Mouse (Mus musculus) stomach, postnatal 0 days (tissue): ENCODE data around the gene Rsu1. TPM values are rescaled to one million over a fixed set of nuclear protein-coding genes. Genes with fewer than 3 reads are reported as not detected.

ENCODE experiments used
- ATAC-seq: fragments of 200-750 bp; cut with Nextera tagmentation; 2 replicates; pipeline ENCODE4 v1.8.0; 2017; ENCODE audit not compliant: low FRiP score, low TSS enrichment
- DNase-seq: peaks from one replicate; pipeline ENCODE4 v3.0.0-alpha.2; 2016; ENCODE audit warnings: low spot score
- H3K27ac ChIP-seq: fragments of 300-500 bp; sonication (generic); replicated peaks from 2 replicates; pipeline ENCODE4 v1.5.1; 2014; ENCODE audit warnings: mild to moderate bottlenecking, control low read depth
- H3K27me3 ChIP-seq: fragments of 300-500 bp; sonication (generic); 2 replicates; pipeline ENCODE4 v1.6.1; 2014; ENCODE audit warnings: low read length; ENCODE audit not compliant: control insufficient read depth, insufficient read depth
- H3K36me3 ChIP-seq: fragments of 300-500 bp; sonication (generic); 2 replicates; pipeline ENCODE4 v1.6.1; 2014; ENCODE audit warnings: low read length, mixed read lengths; ENCODE audit not compliant: control insufficient read depth, insufficient read depth
- H3K4me1 ChIP-seq: fragments of 300-500 bp; sonication (generic); replicated peaks from 2 replicates; pipeline ENCODE4 v1.6.1; 2014; ENCODE audit warnings: antibody characterized with exemption; ENCODE audit not compliant: control insufficient read depth, insufficient read depth
- H3K4me2 ChIP-seq: fragments of 300-500 bp; sonication (generic); replicated peaks from 2 replicates; pipeline ENCODE4 v1.6.1; 2014; ENCODE audit warnings: low read depth, mild to moderate bottlenecking, control low read depth, moderate library complexity
- H3K4me3 ChIP-seq: fragments of 300-500 bp; sonication (generic); 2 replicates; pipeline ENCODE4 v1.5.1; 2014; ENCODE audit warnings: low read depth, low read length, control low read depth
- H3K9ac ChIP-seq: fragments of 300-500 bp; sonication (generic); 2 replicates; pipeline ENCODE4 v1.6.1; 2014; ENCODE audit warnings: mild to moderate bottlenecking, low read length, control low read depth, mixed read lengths
- H3K9me3 ChIP-seq: fragments of 300-500 bp; sonication (generic); 2 replicates; pipeline ENCODE4 v1.6.1; 2016; ENCODE audit warnings: low read length; ENCODE audit not compliant: control insufficient read depth
- CTCF ChIP-seq: IDR thresholded peaks from 2 replicates; pipeline ENCODE4 v1.5.1; 2016; ENCODE audit warnings: antibody characterized with exemption, low read depth, mild to moderate bottlenecking, moderate library complexity
- EP300 ChIP-seq: optimal IDR thresholded peaks from 2 replicates; pipeline ENCODE3; 2016; ENCODE audit warnings: antibody characterized with exemption
- WGBS: fragments of 180-500 bp; shearing (Covaris S2); extraction: QIAGEN DNeasy Blood & Tissue Kit; methylation state at CpG from one replicate; pipeline ENCODE4 v1.1.7; 2014; 5-methylcytosine and 5-hydroxymethylcytosine counted together
- polyA plus RNA-seq: library from polyadenylated mRNA; unstranded; fragments of >200 nt; fragmentation: Nextera tagmentation; extraction: Ambion mirVana; gene quantifications from 2 replicates; pipeline ENCODE4 v1.2.1, GENCODE M21; 2015

The Rsu1 gene
- polyA plus RNA-seq, result 112 and 125 TPM in 2 replicates

- DNase-seq (peak; percentile 95), ATAC-seq (peak; percentile 99)
- Histone ChIP-seq H3K27me3 (no peaks in the 10 kb centered on the region), H3K4me2 (peak within 1 kb of the TSS; percentile 75), H3K9me3 (no peaks in the 10 kb centered on the region), H3K4me1 (no peaks in the 10 kb centered on the region), H3K27ac (peak within 1 kb of the TSS; percentile 69), H3K4me3 (peak within 1 kb of the TSS; percentile 61), H3K36me3 (no peaks in the 10 kb centered on the region), H3K9ac (peak within 1 kb of the TSS; percentile 72)
- TF ChIP-seq EP300 (no peak), CTCF (no peak; the same call in 1 of the 2 replicates)
- WGBS, result under 1% methylated on average over 37 of the region's 37 CpGs
These were observed at the start of gene Rsu1 for GRCm38 (mm10) chr2:13271165-13271957. TSS of gene Rsu1 (minus strand) at chr2:13271415.

- Histone ChIP-seq H3K9ac (no peak overlapping the region), H3K9me3 (no peaks in the 10 kb centered on the region), H3K4me1 (no peaks in the 10 kb centered on the region), H3K27me3 (no peaks in the 10 kb centered on the region), H3K36me3 (no peaks in the 10 kb centered on the region), H3K4me3 (no peak overlapping the region), H3K4me2 (no peak overlapping the region), H3K27ac (no peak overlapping the region)
- no peak for DNase-seq
- TF ChIP-seq EP300 (no peak), CTCF (no peak)
- 79% methylated on average over 3 of the region's 3 CpGs for WGBS
- no peak for ATAC-seq
These were observed 32.2 kb upstream of the Rsu1 start for GRCm38 (mm10) chr2:13303376-13303775.

- no peak for DNase-seq
- TF ChIP-seq CTCF (peak; percentile 66), EP300 (no peak)
- Histone ChIP-seq H3K36me3 (no peaks in the 10 kb centered on the region), H3K27ac (no peak overlapping the region), H3K4me3 (no peak overlapping the region), H3K4me2 (no peak overlapping the region), H3K4me1 (no peaks in the 10 kb centered on the region), H3K27me3 (no peaks in the 10 kb centered on the region), H3K9me3 (no peaks in the 10 kb centered on the region), H3K9ac (no peak overlapping the region)
- no peak for ATAC-seq
- WGBS, result 19% methylated on average over 3 of the region's 3 CpGs
These were observed 27.8 kb upstream of the Rsu1 start for GRCm38 (mm10) chr2:13299031-13299430.

GRCm38 (mm10) chr2:13297733-13298132, 26.5 kb upstream of the Rsu1 start:
- Histone ChIP-seq H3K27ac (no peak overlapping the region), H3K4me2 (no peak overlapping the region), H3K4me1 (no peaks in the 10 kb centered on the region), H3K36me3 (no peaks in the 10 kb centered on the region), H3K27me3 (no peaks in the 10 kb centered on the region), H3K9me3 (no peaks in the 10 kb centered on the region), H3K4me3 (no peak overlapping the region), H3K9ac (no peak overlapping the region)
- TF ChIP-seq EP300 (no peak), CTCF (no peak)
- no peak for ATAC-seq
- WGBS, result 59% methylated on average over 5 of the region's 5 CpGs
- DNase-seq, result no peak

- Histone ChIP-seq H3K4me2 (no peak overlapping the region), H3K27me3 (no peaks in the 10 kb centered on the region), H3K27ac (no peak overlapping the region), H3K9ac (no peak overlapping the region), H3K4me3 (no peak overlapping the region), H3K9me3 (no peaks in the 10 kb centered on the region), H3K4me1 (no peaks in the 10 kb centered on the region), H3K36me3 (no peaks in the 10 kb centered on the region)
- no peak for ATAC-seq
- WGBS, result 0% methylated on average over 1 of the region's 1 CpGs
- TF ChIP-seq CTCF, result peak; percentile 79
- no peak for TF ChIP-seq EP300
- no peak for DNase-seq
These were observed 19.4 kb upstream of the Rsu1 start for GRCm38 (mm10) chr2:13290661-13291060.

GRCm38 (mm10) chr2:13290070-13290469, 18.9 kb upstream of the Rsu1 start:
- Histone ChIP-seq H3K27me3 (no peaks in the 10 kb centered on the region), H3K4me3 (no peak overlapping the region), H3K4me2 (no peak overlapping the region), H3K4me1 (no peaks in the 10 kb centered on the region), H3K9me3 (no peaks in the 10 kb centered on the region), H3K27ac (no peak overlapping the region), H3K9ac (no peak overlapping the region), H3K36me3 (no peaks in the 10 kb centered on the region)
- ATAC-seq (no peak), DNase-seq (no peak)
- TF ChIP-seq CTCF (no peak), EP300 (no peak)
- WGBS, result 70% methylated on average over 3 of the region's 3 CpGs
